Mouse (Mus musculus): ENCODE measurements around the gene 2210418O10Rik. TPM values are rescaled to one million over a fixed set of nuclear protein-coding genes. Genes with fewer than 3 reads are reported as not detected.
"Not testable (repeated sequence)": the region's sequence is repeated elsewhere in the genome, so short reads cannot be mapped to it uniquely, and the experiment has no call there.

Gene 2210418O10Rik
- total RNA-seq (2014; rRNA removed), result 5.7 and 16.7 TPM in 2 replicates
- polyA plus RNA-seq (2015; fragmentation: Nextera tagmentation; extraction: Ambion mirVana), result 6.2 and 12.2 TPM in 2 replicates

- not testable (repeated sequence) for DNase-seq; H3K4me2 ChIP-seq (ENCODE audit: low read depth); H3K9me3 ChIP-seq (ENCODE audit: low read length); H3K4me1 ChIP-seq (ENCODE audit: insufficient read depth); H3K9ac ChIP-seq; H3K27ac ChIP-seq (ENCODE audit: low read depth, low read length); H3K27me3 ChIP-seq (ENCODE audit: insufficient read depth, low read length); ATAC-seq; H3K36me3 ChIP-seq (ENCODE audit: insufficient read depth); H3K4me3 ChIP-seq (ENCODE audit: low read depth, low read length)
- WGBS, result no CpG with 5 or more reads among the region's 2 CpGs
Observed at GRCm38 (mm10) chr2:176226269-176226668, at the start of gene 2210418O10Rik. TSS of gene 2210418O10Rik (plus strand) at chr2:176226569.

GRCm38 (mm10) chr2:176248519-176248918 is 22.1 kb downstream of the 2210418O10Rik start:
- H3K9ac ChIP-seq; H3K4me3 ChIP-seq (ENCODE audit: low read depth, low read length); H3K4me2 ChIP-seq (ENCODE audit: low read depth); H3K4me1 ChIP-seq (ENCODE audit: insufficient read depth); H3K27me3 ChIP-seq (ENCODE audit: insufficient read depth, low read length); H3K9me3 ChIP-seq (ENCODE audit: low read length); H3K36me3 ChIP-seq (ENCODE audit: insufficient read depth); DNase-seq; H3K27ac ChIP-seq (ENCODE audit: low read depth, low read length); ATAC-seq: not testable (repeated sequence)
- WGBS, result no CpG with 5 or more reads among the region's 1 CpGs

Other genes with a start within 250 kb of the 2210418O10Rik start
- 0.62 and 1.2 TPM in 2 replicates for gene Gm2004, start 76.7 kb upstream of the 2210418O10Rik start, total RNA-seq (2014; rRNA removed)
- gene Gm2004, start 76.7 kb upstream of the 2210418O10Rik start, polyA plus RNA-seq (2015; fragmentation: Nextera tagmentation; extraction: Ambion mirVana), result 0.25 and 0.31 TPM in 2 replicates
- gene Gm11009, start 92.9 kb downstream of the 2210418O10Rik start, total RNA-seq (2014; rRNA removed), result not detected in 2 replicates
- gene Gm11009, start 92.9 kb downstream of the 2210418O10Rik start, polyA plus RNA-seq (2015; fragmentation: Nextera tagmentation; extraction: Ambion mirVana), result not detected in 2 replicates
- gene Gm14435, start 197.0 kb downstream of the 2210418O10Rik start, total RNA-seq (2014; rRNA removed), result 3.2 and 7.4 TPM in 2 replicates
- 12.5 and 13.6 TPM in 2 replicates for gene Gm14435, start 197.0 kb downstream of the 2210418O10Rik start, polyA plus RNA-seq (2015; fragmentation: Nextera tagmentation; extraction: Ambion mirVana)

All from forebrain, postnatal 0 days (tissue).